Mouse (Mus musculus): ENCODE results near the gene Thsd4.

Gene Thsd4

DNA sequence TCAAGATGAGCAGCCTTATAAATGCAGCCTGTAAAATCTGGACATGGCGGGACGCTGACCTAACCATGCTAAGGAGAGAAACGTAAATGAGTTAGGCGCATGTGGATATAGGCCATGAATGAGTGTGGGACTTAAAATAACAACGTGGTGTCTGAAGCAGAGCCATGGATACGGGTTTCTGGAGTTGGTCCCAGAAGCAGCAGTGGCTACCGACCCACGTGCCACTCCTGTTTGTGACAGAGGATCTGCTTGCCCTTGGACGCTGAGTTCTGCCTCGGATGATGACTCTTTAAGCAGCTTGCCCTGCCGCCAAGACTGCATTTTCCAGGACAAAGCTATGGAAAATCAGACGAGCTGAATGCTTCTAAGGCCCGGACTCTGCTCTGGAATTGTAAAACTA lies 262.2 kb downstream of the Thsd4 start:
- peak; percentile 91 for DNase-seq

DNA sequence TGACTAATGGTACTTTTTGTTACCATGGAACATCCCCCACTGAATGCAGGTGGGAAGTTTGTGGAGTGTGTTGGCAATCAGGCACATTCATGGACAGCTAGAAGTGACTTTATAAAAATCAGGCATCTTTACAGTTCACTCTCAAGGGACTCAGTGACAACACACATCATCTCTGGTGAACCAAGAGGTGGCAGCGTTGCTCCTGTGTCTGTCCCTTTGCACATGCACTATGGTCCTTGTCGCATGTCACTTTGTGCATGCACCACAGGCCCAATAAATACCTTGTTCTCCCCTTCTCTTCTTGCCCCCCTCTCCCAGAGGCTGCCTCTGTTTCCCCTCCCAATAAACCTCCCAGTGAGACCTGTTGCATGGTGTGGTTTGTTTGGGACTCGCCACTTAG lies 270.1 kb downstream of the Thsd4 start:
- peak; percentile 61 for DNase-seq

DNA sequence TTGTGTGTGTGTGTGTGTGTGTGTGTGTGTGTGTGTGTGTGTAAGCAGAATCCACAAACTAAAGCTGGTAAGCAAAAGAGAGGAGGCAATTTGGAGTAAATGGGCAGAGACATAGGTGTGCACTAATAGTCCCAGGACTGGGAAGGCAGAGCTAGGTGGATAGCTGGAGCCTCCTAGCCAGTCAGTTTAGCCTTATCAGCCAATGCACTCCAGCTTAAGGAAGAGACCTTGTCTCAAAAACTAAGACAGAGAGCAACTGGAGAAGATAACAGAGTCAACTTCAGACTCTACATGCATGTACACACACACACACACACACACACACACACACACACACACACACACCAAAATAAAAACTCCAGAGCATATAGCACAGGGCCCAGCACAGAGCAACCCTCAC lies 271.4 kb downstream of the Thsd4 start:
- no peak for DNase-seq

DNA sequence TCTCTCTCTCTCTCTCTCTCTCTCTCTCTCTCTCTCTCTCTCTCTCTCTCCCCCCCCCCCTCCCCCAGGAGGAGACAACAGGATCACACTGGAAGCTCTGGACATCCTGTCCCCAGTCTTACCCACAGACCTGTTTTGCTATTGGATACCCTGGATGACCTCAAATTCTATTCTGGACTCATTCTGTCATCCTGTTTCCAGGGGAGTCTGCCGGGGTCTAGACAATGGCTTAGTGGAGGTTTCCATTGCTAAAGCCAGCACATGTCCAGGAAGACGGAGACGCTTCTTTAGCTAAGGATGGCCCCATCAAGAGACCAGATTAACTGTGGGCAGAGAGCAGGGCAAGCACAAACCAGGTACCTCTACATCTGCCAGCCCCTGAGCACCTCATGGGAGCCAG lies 273.8 kb downstream of the Thsd4 start:
- peak; percentile 81 for DNase-seq

DNA sequence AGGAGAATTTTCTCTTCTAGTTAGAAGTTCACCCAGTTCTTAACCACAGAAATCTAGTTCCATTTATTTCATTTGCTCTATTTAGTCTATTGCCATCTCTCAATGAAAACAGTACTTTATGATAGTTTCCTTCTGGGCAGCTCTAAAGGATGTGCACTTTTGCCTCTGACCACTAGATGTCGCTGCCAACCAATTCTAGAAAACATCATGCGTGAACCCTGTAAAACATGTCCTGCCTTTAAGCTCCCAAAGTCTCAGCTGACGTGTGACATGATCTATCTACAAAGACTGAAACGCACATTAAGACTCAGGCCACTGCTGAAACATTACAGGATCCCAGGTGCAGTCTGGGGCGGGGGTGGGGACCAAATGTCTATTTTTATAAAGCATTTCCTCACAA lies 276.9 kb downstream of the Thsd4 start:
- peak; percentile 91 for DNase-seq

DNA sequence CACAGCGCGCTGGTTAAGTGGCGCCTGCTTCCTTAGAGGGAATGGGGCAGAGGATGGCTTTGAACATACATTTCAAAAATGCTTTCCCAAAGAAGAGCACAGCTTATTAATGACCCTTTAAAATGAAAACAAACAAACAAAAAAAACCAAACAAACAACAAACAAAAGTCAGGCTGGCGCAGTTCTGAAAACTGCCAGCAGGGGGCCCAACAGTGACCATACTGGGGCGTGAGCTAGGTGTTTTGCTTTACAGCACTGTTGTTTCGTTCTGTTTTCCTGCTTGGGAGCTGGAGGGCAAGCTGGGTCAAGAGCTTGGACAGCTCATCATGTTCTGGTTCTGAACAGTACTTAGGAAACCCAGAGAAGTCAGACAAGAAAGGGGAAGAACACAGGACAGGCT lies 278.3 kb downstream of the Thsd4 start:
- no peak for DNase-seq

DNA sequence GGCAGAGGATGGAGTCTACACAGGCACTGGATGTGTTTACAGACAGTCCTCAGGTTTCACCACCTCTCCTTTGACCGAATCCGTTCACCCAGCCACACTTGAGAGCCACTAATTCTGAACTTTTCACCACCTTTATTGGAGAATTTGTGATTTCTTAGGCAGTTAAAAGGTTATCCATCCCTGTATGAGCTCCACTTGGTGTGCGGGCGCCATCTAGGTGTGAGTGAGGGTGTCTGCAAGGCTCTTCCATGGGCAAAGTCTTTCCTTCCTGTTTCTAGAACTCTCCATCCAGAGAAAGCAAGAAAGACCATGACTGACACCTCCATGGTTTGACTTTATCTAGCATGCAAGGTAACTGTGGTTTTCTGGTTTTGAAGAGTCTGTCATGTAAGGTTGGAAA lies 284.2 kb downstream of the Thsd4 start:
- DNase-seq = no peak

DNA sequence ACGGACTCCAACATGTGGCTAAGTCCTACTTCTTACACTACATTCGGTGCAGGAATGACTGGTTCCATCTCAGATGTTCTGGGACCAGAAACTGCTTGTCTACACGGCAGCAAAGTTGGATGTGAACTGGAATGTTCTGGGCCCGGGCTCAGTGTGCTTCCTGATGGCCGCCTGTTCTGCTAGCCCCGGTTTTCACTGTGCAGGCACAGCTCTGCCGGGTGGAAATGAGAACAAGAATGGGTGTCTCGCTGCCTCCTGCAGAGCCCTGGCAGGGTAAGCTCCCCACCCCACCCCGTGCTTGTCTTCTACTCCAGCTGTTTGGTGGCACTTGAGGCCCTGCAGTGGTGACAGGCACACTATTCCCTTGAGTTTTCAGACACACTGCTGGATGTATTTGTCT lies 285.7 kb downstream of the Thsd4 start:
- DNase-seq = peak; percentile 92

DNA sequence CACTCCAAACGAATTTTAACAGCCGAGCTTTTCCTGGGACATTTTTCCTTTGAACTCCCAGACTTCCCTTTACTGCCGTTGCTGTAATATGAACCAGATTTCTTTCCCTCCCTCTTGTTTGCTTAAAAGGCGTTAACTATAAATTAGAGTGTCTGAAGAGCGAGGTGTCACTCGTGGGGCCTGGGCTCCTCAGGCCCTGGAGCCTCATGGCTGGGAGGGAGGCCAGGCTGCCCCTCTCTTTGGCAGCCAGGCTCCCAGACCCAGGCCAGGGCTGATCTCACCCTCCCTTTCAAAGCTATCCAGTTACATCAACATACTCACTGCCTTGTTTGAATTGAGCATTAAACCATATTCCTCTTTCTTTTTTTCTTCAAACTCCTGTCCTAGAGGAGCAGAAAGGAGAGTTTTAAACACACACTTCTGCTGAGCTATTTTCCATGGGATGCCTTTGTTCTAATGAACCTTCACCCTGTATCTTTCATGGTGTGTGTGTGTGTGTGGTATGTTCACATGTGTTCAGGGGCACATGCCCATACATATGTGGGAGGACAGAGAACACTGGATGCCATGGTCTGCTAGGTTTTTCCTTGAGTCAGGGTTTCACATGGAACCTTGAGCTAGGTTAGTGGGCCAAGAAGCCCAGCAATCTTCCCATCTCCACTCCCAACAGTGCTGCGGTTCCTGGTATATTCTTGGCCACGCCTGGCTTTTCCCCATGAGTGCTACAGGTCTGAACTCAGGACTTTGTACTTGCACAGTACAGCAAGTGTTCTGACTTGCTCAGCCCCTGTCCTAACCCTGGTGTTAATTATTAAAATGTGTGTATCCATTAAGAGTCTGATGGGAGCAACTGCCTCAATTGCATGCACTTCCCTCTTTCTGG lies 287.4 kb downstream of the Thsd4 start:
- DNase-seq = no peak

DNA sequence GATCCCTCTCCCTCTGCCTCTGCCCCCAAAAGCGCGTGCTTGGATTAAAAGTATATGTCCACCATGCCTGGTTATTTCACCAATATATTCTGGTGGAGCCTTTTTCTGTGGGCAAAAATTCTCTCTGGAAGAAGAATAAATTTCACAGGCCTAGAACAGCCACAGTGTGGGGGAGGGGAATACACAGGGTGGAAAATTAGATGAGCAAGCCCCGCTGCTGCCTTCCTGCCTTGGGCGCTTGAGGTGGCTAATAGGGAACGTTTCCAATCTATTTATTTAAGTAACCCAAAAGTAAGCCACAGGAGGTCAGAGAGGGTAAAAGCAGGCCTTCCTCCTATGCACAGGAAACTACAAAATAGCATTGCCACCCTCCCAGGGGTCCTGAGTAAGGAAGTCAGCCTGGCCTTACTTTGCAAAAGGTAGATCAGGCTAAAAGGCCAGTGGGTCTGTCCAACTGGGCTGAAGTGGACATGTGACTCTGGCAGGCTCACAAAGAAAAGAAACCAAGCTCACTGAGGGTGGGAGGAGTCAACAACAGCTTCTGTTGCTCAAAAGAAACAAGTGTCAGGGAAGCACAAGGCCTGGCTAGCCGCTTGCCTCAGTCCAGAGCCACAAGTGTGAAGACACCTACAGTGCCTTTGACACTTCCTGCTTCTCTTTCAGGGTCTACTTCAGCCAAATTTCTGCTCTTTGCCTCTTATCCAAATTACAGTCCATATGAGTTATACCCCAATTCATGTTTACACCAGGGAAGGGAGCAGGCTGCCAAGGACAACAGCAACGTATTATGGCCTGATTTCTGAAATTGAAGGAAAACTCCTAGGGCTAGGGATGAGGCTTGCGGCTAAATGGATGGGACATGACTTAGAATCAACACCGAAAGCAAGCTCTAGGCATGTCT lies 289.6 kb downstream of the Thsd4 start:
- DNase-seq = no peak

DNA sequence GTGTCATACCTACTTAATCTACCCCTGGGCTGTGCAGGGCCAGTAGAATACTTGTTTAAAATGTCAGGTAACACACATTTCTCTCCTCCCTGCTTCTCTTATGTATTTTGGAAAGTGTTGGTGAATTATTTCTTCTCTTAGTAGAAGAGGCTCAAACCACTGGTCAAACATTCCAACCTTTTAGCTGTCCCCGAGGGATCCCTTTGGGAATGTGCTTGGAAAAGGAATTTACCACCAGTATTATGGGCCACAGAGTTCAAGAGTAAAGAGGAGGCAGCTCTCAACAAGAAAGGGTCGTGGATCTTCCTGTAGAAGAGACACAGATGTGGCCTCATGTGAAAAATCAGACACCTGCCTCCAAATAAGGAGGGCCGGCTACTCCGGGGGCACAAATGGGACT lies 292.4 kb downstream of the Thsd4 start:
- DNase-seq = no peak

DNA sequence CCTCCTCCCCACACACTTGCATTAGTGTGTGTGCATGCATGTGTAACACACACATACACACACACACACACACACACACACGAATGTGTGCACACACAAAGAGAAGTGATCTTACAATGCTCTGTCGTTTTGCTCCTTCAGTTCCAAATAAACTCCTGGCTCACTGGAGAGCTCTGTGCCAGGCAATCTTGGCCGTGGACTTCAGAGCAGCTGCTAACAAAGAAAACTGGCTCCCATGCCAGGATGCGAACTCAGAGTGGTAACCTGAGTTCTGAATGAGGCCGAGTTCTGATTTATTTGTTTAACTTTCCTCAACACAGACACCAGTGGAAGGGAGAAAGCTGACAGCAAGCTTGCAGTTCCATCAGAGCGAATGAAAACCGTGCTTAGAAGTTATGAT lies 294.1 kb downstream of the Thsd4 start:
- DNase-seq = no peak

DNA sequence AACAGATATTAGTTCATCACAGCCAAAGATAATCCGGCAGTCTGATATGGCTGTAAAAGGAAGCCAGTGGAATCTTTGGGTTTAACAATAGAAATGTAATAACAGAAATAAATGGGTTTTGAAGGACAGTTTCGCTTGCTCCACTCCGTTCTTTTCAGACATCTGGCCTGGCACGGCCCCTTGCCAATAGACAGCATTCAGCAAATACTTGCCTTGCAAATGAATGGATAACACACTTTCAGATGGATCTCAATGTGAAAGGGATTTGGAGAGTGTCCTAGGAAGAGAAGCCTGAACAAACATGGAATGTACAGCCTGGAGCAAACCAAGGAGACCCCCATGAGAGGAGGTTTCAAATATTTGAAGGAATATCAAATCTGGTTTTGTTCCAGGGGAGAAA lies 295.2 kb downstream of the Thsd4 start:
- no peak for DNase-seq

DNA sequence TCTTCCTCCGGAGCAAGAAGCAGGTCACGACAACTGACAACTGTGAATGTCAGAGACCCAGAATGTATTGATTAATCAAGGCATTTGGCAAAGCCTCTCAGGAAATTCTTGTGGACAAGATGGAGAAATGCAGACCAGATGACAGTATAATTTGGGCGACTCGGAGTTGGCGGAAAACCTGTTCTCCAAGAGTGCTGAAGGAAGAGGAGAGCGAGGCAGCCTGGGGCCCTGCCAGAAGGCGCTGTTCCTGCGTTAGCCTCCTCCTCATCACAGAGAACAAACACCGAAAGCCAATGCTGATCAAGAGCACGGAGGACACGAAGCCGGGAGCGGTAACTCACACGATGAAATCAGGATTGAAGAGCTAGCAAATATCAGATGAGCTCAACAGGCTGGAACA lies 295.7 kb downstream of the Thsd4 start:
- no peak for DNase-seq

DNA sequence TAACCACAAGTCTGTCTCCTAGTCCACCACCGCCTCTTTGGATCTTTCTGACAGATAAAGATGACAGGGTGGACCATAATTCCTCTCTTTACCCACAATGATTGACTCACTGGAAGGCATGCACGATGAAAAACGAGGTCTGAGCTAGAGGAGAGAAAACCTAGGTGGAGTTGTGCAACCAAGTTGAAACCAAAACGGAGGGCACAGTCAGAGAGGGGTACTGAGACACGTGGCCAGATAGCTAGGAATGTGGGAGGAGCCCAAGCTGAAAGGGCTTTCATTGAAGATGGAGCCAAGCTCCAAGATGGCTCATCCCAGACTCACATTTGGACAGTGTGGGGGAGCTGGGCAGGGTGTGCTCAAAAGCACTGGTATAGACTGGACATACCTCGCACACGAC lies 296.4 kb downstream of the Thsd4 start:
- DNase-seq = no peak

DNA sequence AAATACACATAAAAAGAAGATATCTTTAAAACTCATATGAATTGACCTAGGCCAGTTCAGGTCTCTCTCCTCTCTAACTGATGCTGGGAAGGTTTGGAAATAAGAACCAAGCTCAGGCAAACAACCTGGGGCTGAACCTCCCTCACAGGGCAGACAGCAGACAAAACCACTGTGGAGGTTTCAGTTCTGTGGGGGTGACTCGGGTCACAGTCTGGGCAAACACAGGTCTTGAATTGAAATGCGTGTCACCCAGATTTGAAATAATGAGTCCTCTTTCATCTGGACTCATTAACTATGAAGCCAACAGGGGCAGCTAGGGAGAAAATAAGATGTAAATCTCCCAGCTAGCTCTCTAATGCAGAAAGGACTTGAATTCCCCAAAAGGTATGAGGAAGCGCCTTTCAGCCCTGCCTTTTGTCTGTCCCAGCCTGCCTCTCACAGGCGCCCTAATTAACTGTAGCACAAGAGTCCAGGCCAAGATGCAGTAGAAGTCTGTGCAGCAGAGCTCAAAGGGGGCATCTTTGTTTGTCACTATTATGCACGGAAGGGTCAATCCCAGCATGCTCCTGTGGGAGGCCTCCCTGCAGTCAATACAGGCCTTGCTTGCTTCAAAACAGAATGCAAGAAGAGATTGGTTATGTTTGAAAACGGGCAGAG lies 297.7 kb downstream of the Thsd4 start:
- no peak for DNase-seq

DNA sequence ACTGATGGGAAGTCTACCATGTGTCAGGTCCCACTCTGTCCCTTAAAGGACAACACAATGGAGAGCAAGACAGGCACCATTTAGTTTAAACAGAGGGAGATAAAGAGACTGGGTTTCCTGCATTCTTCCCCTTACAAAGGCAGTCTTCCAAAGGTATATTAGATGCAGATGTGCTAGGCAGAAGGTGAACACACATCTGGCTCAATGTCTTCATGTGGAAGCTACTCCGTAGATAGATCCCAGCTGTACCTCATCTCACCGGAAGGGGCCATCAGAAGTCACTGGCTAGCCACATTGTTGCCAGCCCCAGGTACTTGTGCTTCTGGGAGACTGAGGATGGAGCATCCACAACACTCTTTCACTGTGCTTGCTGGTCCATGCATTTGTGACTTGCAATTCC lies 301.4 kb downstream of the Thsd4 start:
- no peak for DNase-seq

DNA sequence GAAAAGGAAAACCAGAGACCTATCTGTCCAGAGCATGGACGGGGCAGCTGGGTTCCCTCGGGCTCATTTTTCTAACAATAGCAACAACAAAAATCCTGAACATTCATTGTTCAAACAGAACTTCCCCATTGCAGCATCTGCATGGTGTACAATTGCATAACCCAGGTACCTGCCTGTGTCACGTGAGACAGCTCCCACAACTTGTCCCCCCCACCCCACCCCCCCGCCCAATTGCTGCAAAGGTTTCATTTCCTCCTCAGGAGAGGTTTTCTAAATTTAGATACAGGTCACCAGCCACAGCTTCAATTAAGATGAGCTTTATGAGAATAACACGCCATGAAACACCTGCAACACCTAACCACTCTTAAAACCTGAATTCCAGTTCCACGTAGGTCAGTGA lies 303.4 kb downstream of the Thsd4 start:
- DNase-seq = no peak

DNA sequence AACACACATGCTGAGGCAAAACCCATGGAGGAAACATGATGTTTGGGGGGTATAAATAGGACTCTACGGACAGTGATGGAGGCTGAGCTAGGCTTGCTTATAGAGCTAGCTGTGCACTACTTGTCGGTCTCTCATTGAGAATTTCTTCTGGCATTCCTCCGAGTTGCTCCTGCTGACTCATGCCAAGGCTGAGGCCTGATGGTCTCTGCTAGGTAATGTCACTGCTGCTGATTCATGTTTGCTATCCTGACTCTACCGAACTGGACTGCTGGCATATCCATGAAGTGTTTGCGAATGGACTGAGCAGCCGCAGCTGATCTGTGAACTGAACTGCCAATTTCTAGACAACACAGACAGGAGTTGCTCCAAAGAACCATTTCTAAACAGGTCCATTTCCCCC lies 305.8 kb downstream of the Thsd4 start:
- DNase-seq = no peak

DNA sequence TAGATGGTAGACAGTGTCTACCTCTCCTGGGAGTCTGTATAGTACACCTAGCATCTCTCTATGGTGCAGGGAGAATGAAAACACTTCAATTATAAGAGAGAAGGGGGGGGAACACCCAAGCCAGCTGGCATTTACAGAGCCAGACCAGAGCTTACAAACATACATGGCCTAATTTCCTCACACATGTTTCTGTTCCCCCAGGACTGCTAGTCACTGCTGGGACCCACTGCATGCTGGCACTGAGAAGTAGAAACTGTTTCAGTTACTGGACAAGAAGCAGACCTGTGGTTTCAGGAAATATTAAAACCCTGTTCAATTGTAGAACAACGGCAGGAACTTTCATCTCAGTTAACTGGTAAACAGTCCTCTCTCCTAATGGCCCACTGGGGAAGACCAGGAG lies 308.7 kb downstream of the Thsd4 start:
- DNase-seq = no peak

DNA sequence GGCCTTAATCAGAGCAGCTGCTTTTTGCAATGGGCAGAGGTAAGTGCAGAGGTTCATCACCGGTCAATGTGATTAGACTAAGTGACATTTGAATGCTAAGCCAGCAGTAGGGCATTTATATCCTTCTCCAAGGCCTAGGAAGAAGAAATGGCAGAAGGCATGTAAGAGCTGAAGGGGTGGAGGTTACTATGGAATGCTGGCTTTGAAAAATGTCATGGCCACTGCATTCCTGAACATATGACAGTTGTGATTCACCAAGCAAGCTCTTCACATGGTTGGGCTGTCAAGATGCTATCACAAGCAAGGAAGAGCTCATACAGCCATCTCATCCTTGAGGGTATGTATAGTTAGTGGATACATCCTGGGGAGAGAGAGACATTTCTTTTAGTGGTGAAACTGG lies 313.0 kb downstream of the Thsd4 start:
- no peak for DNase-seq

DNA sequence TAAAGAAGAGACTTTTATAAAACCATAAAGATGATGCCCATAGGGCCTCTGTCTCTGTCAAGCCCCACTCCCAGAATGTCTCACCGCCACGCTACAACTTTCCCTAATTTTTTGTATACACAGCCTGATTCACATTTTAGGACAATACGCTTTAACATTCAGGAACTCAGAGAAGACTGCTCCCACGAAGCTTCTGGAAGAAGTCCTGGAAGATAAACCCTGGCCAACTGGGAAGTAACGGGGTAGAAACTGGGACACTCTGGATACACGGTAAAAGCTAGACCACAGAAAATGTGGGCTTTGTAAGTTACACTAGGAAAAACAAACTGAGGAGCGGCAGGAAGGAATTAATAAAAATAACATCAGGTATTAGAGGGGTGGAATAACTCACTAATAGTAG lies 318.7 kb downstream of the Thsd4 start:
- peak; percentile 91 for DNase-seq

DNA sequence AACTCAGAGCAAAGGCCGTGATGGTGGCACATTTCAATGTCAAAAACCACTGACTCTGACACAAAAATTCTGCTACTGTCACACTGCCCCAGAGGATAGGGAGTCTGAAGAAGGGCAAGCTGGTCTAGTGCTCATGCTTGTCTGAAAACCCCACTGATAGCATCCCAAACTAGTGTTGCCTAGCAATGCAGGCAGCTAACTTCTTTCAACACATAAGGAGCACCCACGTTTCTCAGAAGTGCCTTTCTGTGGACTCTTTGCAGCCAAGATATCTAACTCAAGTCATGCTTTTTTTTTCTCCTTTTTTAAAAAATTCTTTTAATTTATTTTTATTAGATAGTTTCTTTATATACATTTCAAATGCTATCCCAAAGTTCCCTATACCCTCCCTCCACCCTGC lies 321.4 kb downstream of the Thsd4 start:
- DNase-seq = no peak

Measured in heart, adult 11 months (tissue).